Mouse (Mus musculus) forebrain, embryonic 12.5 days (tissue): ENCODE measurements at regions not wholly inside any gene's neighbourhood (a gene's known extent, or its start where the extent isn't known, plus 50 kb on each side); places are given as distances from the start of the nearest gene placed in this dataset.
"Not testable (repeated sequence)": the region's sequence is repeated elsewhere in the genome, so short reads cannot be mapped to it uniquely, and the experiment has no call there.

Experiments
- ATAC-seq: fragments of 200-750 bp; cut with Nextera tagmentation; 2 replicates; pipeline ENCODE4 v1.8.0; 2017; ENCODE audit warnings: moderate TSS enrichment; ENCODE audit not compliant: low FRiP score
- H3K27ac ChIP-seq: fragments of 300-500 bp; sonication (generic); 2 replicates; pipeline ENCODE4 v1.5.1; 2016; ENCODE audit warnings: mild to moderate bottlenecking
- H3K27me3 ChIP-seq: fragments of 300-500 bp; sonication (generic); 2 replicates; pipeline ENCODE4 v1.6.1; 2016; ENCODE audit warnings: mild to moderate bottlenecking
- H3K36me3 ChIP-seq: fragments of 300-500 bp; sonication (generic); replicated peaks from 2 replicates; pipeline ENCODE4 v1.6.1; 2016; ENCODE audit warnings: mild to moderate bottlenecking
- H3K4me1 ChIP-seq: fragments of 300-500 bp; sonication (generic); 2 replicates; pipeline ENCODE4 v1.6.1; 2016
- H3K4me2 ChIP-seq: fragments of 300-500 bp; sonication (generic); 2 replicates; pipeline ENCODE4 v1.6.1; 2016; ENCODE audit warnings: mild to moderate bottlenecking, moderate library complexity
- H3K4me3 ChIP-seq: fragments of 300-500 bp; sonication (generic); replicated peaks from 2 replicates; pipeline ENCODE4 v1.5.1; 2016; ENCODE audit warnings: mild to moderate bottlenecking
- H3K9ac ChIP-seq: fragments of 300-500 bp; sonication (generic); 2 replicates; pipeline ENCODE4 v1.6.1; 2016; ENCODE audit warnings: mild to moderate bottlenecking
- H3K9me3 ChIP-seq: fragments of 300-500 bp; sonication (generic); 2 replicates; pipeline ENCODE4 v1.6.1; 2016
- WGBS: fragments of 180-500 bp; shearing (Covaris S2); methylation state at CpG from one replicate; pipeline ENCODE4 v1.1.7; 2016; 5-methylcytosine and 5-hydroxymethylcytosine counted together

DNA sequence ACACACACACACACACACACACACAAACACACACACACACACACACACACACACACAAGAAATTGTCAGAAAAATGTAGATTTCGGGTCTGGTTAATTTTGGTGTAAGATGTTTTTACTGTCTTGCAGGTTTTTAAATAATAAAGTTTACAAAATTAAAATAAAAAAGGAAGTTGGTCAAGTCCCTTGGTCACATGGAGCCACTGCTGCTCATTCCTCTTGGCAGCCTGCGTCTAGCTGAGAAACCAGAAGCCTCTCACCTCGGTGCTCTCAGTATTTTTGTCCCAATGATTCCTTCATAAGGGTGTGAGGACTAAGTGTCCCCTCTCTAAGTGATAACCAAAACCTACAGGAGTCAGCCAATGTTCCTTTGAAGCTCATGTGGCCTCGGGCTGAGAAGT is 76.8 kb upstream of the Smg1 start:
- no peak for ATAC-seq
- Histone ChIP-seq H3K4me2 (no peak overlapping the region), H3K27me3 (no peaks in the 10 kb centered on the region), H3K36me3 (no peaks in the 10 kb centered on the region), H3K4me3 (no peak overlapping the region), H3K9me3 (no peaks in the 10 kb centered on the region), H3K4me1 (no peaks in the 10 kb centered on the region), H3K27ac (no peak overlapping the region), H3K9ac (no peak overlapping the region)
- WGBS: 96% methylated on average over 4 of the region's 4 CpGs

DNA sequence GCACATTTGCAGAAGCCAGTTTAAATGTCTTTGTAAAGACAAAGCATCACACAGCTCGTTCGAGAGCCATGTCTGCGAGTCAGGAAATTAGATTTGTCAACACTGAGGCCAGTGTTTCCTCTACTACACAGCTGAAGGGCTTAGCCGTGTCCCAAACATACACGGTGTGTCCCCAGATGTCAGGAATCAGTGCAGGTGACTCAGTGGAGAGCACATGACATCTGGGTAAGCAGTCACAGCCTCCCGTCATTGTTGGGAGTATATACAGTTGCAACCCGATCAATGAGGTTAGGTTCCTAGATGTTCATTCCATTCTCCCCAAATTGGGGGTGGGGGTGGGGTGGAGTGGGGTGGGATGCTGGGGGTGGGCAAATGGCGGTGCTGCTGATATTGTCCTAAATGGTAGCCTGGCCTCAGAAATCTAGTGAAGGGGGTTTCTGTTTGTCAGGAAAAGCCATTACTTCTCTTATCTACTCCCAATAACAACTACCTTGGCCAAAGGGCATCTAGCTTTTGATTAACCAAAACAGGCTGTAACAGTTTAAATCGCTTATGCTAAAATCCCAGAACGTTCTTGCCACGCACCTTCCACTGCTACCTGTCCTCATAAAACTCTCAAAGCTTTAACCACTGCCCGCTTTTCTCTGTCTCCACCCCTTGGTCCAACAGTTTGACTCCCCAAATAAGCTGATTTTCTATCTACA is 75.1 kb upstream of the Smg1 start:
- Histone ChIP-seq H3K4me2 (no peak overlapping the region), H3K4me1 (no peaks in the 10 kb centered on the region), H3K9me3 (no peaks in the 10 kb centered on the region), H3K4me3 (no peak overlapping the region), H3K27ac (no peak overlapping the region), H3K9ac (no peak overlapping the region), H3K27me3 (no peaks in the 10 kb centered on the region; the same call in 1 of the 2 replicates), H3K36me3 (no peaks in the 10 kb centered on the region)
- WGBS: 71% methylated on average over 12 of the region's 12 CpGs
- no peak for ATAC-seq

DNA sequence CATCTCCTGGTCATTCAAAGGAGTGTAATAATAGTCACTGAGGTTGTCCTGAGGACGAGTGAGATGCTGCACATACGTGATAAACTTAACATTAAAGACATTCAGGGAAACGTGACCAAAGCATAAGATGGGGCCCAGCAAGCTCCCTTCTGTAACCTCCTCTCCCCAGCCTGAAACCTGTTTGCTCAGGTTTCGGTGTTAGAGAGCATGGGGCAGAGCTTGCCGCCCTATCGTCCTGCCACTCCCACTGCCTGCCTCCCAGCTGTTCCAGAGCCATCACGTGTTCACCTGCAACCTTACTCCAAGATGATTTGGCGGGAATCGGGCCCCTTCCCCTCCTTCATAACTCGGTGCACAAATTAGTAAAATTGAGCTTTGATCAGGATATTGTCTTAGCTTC is 71.4 kb upstream of the Smg1 start:
- not testable (repeated sequence) for H3K9ac ChIP-seq, H3K27me3 ChIP-seq, H3K4me3 ChIP-seq, H3K36me3 ChIP-seq, H3K4me2 ChIP-seq, H3K4me1 ChIP-seq, H3K27ac ChIP-seq, ATAC-seq, H3K9me3 ChIP-seq
- WGBS: 83% methylated on average over 10 of the region's 10 CpGs

DNA sequence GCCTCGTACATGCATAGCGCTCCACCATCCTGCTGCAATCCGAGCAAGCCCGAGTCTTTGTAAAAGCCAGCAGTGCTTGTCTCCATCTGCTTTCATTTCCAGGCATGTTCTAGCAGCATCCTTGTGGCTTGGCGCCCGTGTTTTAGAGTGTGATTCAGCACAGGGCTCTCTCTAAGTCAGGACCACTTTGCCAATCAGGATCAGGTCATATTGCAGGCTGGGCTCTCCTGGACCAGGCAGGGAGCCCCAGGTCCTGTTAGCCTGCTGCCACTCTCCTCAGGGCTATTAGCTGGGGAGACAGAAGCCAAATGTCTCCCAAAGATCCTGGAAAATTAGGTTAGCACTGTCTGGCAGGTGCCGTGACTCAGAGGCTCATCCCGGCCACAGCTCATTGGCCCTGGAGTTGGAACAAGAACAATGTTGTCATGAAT is 70.8 kb upstream of the Smg1 start:
- no peak overlapping the region for H3K4me3 ChIP-seq
- H3K9me3 ChIP-seq: no peaks in the 10 kb centered on the region
- 84% methylated on average over 8 of the region's 8 CpGs for WGBS

DNA sequence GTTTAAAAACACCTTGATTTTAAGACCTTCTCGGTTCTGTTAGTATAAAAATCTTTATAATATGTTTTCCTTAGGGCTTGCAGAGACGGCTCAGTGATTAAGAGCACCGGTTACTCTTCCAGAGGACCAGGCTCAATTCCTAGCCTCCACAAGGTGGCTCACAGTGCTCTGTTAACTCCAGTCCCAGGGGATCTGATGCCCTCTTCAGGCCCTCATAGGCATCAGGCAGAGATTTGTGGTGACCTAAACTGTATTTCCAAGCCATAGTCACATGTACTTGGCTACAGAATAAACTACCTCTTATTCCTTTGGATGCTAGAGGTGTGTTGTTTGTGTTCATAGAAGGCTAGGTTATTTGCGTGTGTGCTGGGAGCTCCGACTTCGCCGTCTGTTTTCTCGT is 70.3 kb upstream of the Smg1 start:
- no peak overlapping the region for H3K4me2 ChIP-seq
- no peak overlapping the region for H3K27ac ChIP-seq
- no peaks in the 10 kb centered on the region; the same call in 1 of the 2 replicates for H3K27me3 ChIP-seq
- H3K4me1 ChIP-seq: no peaks in the 10 kb centered on the region
- ATAC-seq: no peak
- H3K4me3 ChIP-seq: no peak overlapping the region
- 73% methylated on average over 8 of the region's 8 CpGs for WGBS
- H3K9me3 ChIP-seq: no peaks in the 10 kb centered on the region
- no peak overlapping the region for H3K9ac ChIP-seq
- no peaks in the 10 kb centered on the region for H3K36me3 ChIP-seq

More for the DNA sequence above, 70.8 kb upstream of the Smg1 start:
- Histone ChIP-seq H3K36me3 (no peaks in the 10 kb centered on the region), H3K27ac (no peak overlapping the region), H3K4me2 (no peak overlapping the region), H3K4me1 (no peaks in the 10 kb centered on the region), H3K27me3 (no peaks in the 10 kb centered on the region; the same call in 1 of the 2 replicates), H3K9ac (no peak overlapping the region)
- no peak for ATAC-seq

DNA sequence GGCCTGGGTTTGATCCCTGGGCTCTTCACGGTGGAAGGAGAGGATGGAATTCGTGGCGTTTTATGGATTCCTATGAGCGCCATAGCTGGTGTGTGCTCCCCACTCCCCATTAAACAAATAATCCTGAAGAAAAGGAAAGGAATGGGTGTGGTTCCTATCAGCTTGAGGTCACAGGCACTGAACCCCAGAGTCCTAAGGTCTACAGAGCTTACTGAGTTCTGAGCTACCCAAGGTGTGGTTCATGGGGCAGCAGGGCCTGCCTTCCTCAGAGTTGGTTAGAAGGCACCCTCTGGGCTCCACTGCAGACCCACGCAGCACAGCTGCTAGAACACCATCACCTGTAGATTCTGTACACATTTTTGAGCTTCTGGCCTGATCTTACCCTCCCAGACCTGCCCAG is 66.3 kb upstream of the Smg1 start:
- no peak overlapping the region for H3K9ac ChIP-seq
- ATAC-seq: no peak
- WGBS: 83% methylated on average over 5 of the region's 5 CpGs
- peaks cover 3% of the 10 kb centered on the region; the same call in 1 of the 2 replicates for H3K4me1 ChIP-seq
- H3K9me3 ChIP-seq: no peaks in the 10 kb centered on the region
- H3K27ac ChIP-seq: no peak overlapping the region
- no peaks in the 10 kb centered on the region; the same call in 1 of the 2 replicates for H3K27me3 ChIP-seq
- H3K4me3 ChIP-seq: no peak overlapping the region
- no peaks in the 10 kb centered on the region for H3K36me3 ChIP-seq
- H3K4me2 ChIP-seq: no peak overlapping the region

DNA sequence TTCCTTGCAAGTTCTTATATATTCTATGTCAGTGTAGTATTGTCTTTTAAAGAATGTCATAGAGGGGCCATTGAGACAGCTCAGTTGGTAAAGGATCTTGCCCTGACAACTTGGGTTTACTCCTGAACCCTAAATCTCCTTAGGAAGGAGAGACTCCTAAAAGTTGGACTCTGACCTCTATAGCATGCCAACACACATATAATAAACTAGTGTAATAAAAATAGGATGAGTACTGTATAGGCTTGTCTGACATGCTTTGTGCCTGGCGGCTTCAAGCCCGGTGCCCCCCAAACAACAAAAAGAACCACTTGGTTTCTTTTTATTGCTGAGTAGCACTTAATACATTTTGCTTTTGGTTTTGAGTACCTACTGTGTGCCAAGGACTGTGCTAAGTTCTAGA is 65.4 kb upstream of the Smg1 start:
- no peaks in the 10 kb centered on the region for H3K36me3 ChIP-seq
- H3K27me3 ChIP-seq: no peaks in the 10 kb centered on the region
- no peak overlapping the region for H3K9ac ChIP-seq
- no peak overlapping the region for H3K27ac ChIP-seq
- no peak overlapping the region for H3K4me3 ChIP-seq
- no peak overlapping the region for H3K4me2 ChIP-seq
- WGBS: 84% methylated on average over 2 of the region's 2 CpGs
- H3K9me3 ChIP-seq: no peaks in the 10 kb centered on the region
- peaks cover 3% of the 10 kb centered on the region; the same call in 1 of the 2 replicates for H3K4me1 ChIP-seq
- ATAC-seq: no peak

DNA sequence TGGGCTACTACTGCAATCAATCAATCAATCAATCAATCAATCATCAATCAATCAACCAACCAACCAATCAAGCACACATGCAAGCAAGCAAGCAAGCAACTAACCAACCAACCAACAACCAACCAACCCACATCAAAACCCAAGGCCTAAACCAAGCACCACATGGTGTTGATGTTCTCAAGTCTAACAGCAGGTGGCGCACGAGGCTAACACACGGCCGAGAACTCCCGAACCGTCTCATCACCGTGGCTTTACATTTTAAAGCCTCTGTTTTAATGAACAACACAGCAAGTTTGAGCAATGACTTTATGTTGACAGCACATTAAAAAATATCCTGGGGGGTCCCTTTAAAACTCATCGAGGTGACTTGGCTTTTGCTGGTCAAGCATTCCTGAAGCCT is 61.3 kb upstream of the Smg1 start:
- no peaks in the 10 kb centered on the region for H3K9me3 ChIP-seq
- peaks cover 3% of the 10 kb centered on the region; the same call in 1 of the 2 replicates for H3K4me1 ChIP-seq
- no peaks in the 10 kb centered on the region for H3K36me3 ChIP-seq
- H3K27me3 ChIP-seq: no peaks in the 10 kb centered on the region
- H3K27ac ChIP-seq: no peak overlapping the region
- ATAC-seq: peak; percentile 73
- peak overlapping the region; percentile 21; the same call in 1 of the 2 replicates for H3K4me2 ChIP-seq
- 0% methylated on average over 8 of the region's 8 CpGs for WGBS
- H3K9ac ChIP-seq: no peak overlapping the region
- no peak overlapping the region for H3K4me3 ChIP-seq

DNA sequence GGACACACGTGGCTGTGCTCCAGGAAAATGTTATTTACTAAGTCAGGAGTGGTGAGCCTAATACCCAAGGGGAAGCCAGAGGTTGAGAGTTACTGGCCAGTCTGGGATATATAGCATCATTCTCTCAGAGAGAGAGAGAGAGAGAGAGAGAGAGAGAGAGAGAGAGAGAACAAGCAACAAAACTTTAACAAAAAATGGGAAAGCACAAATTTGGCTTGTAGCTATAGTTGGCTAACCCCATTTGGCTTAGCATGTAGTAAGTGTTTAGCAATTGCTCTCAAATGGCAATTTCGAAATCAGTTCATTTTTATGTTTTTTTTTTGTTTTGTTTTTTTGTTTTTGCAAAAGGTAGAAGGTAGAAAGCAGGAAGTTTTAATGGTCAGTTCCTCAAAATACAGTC is 60.9 kb upstream of the Smg1 start:
- Histone ChIP-seq H3K4me1 (peaks cover 3% of the 10 kb centered on the region; the same call in 1 of the 2 replicates), H3K9me3 (no peaks in the 10 kb centered on the region), H3K36me3 (no peaks in the 10 kb centered on the region), H3K4me2 (no peak overlapping the region), H3K27me3 (no peaks in the 10 kb centered on the region), H3K27ac (no peak overlapping the region), H3K9ac (no peak overlapping the region), H3K4me3 (no peak overlapping the region)
- WGBS: 68% methylated on average over 2 of the region's 2 CpGs
- ATAC-seq: no peak

DNA sequence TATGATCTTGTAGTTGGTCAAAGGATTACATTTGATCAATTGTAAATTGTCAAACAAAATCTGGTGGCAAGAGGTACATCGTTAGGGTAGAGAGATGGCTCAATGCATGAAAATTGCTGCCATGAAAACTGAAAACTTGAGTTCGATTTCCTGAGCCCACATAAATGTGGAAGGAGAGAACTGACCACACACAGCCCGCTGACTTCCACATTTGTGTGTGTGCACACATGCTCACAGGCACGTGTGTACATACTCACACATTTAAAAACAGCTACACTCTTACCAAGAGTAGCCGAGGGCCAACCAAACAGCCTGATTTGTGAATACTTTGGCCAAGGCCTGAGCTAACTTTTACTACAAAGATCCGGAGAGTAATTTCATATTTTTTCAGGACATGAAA is 60.5 kb upstream of the Smg1 start:
- H3K4me2 ChIP-seq: no peak overlapping the region
- H3K4me3 ChIP-seq: no peak overlapping the region
- H3K27ac ChIP-seq: no peak overlapping the region
- no peak overlapping the region for H3K9ac ChIP-seq
- peaks cover 3% of the 10 kb centered on the region; the same call in 1 of the 2 replicates for H3K4me1 ChIP-seq
- no peaks in the 10 kb centered on the region for H3K36me3 ChIP-seq
- 89% methylated on average over 6 of the region's 6 CpGs for WGBS
- no peak for ATAC-seq
- H3K27me3 ChIP-seq: no peaks in the 10 kb centered on the region
- H3K9me3 ChIP-seq: no peaks in the 10 kb centered on the region

DNA sequence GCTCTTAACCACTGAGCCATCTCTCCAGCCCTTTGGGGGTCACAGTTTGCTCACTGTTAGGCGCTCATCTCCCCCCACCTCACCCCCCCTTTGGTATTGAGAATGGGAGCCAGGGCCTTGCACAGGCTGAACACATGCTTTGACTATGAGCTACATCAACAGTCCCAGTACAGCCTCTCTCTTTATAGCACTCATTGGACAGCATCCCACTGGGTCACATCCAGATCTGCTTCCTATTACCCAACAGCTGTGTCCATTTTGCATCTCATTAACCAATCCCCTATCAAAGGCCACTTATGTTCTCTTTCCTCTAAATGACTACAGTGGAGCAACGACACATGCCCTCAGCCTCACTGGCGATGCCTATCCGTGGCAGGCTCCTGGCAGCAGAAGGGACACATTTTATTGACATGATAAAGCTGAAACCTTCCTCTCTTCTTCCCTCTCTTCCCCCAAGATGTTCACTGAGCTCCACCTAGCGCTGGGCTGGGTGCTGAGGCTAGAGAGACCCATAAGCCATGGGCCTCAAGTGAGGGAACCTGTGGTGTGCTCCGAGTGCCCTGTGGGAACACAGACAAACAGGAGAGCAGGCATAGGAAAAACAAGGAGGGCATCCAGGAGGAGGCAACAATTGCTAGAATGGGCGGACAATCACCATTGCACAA is 57.3 kb upstream of the Smg1 start:
- no peak overlapping the region for H3K9ac ChIP-seq
- no peak for ATAC-seq
- no peaks in the 10 kb centered on the region for H3K36me3 ChIP-seq
- H3K27ac ChIP-seq: no peak overlapping the region
- H3K4me3 ChIP-seq: no peak overlapping the region
- H3K27me3 ChIP-seq: no peaks in the 10 kb centered on the region
- H3K9me3 ChIP-seq: no peaks in the 10 kb centered on the region
- WGBS: 71% methylated on average over 7 of the region's 7 CpGs
- H3K4me1 ChIP-seq: peaks cover 9% of the 10 kb centered on the region; the same call in 1 of the 2 replicates
- H3K4me2 ChIP-seq: no peak overlapping the region

DNA sequence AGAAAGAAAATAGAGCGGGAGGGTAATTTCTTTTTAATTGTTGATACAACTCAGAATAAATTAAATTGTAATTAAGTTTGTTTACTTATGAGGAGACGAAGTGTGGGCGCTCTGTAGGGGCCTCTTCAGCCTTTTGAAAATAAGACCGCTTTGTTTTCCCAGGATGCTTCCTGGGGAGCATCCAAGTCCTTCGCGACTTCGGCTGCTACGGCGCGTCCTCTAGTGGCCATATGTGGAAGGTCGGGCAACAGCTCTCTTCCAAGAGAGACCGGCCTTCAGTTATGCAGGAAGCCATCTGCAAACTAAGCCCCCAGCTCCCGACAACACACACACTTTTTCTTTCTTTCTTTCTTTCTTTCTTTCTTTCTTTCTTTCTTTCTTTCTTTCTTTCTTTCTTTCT is 54.1 kb upstream of the Smg1 start:
- whole genome bisulfite sequencing: 2% methylated on average over 13 of the region's 13 CpGs
- peak; percentile 81 for ATAC-seq
- Histone ChIP-seq H3K36me3 (no peaks in the 10 kb centered on the region), H3K27me3 (no peaks in the 10 kb centered on the region), H3K27ac (no peak overlapping the region), H3K4me3 (peak overlapping the region; percentile 11; the same call in 1 of the 2 replicates), H3K9me3 (no peaks in the 10 kb centered on the region), H3K4me1 (peaks cover 6% of the 10 kb centered on the region; the same call in 1 of the 2 replicates), H3K4me2 (peak overlapping the region; percentile 30), H3K9ac (no peak overlapping the region)
